Mouse (Mus musculus): Measurements from ENCODE around the gene Ptprg. TPM values are rescaled to one million over a fixed set of nuclear protein-coding genes. Genes with fewer than 3 reads are reported as not detected.

Ptprg gene
- 5.8 and 12.7 TPM in 2 replicates for polyA plus RNA-seq (2012; rRNA removed)

DNA sequence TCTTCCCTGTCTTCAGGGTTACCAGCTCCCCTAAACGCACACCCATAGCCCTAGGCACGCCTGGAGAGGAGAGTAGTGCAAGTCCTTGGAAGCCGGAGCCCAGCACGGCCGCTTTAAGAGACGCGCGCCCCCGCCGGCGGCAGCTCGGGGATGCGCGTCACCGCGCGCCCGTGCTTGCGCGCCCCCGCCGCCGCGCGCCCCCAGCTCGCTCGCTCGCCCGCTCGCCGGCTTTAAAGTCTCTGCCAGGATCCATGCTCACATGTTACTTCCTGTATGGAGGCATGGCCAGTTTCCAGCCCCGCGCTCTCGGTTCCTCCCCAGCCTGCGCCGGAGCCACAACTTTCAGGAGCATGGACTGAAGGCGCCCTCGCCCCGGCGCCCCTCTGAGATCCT, at the start of gene Ptprg:
Ptprg (plus strand) TSS at position 260 of the 393 bp plus-strand sequence.

DNA sequence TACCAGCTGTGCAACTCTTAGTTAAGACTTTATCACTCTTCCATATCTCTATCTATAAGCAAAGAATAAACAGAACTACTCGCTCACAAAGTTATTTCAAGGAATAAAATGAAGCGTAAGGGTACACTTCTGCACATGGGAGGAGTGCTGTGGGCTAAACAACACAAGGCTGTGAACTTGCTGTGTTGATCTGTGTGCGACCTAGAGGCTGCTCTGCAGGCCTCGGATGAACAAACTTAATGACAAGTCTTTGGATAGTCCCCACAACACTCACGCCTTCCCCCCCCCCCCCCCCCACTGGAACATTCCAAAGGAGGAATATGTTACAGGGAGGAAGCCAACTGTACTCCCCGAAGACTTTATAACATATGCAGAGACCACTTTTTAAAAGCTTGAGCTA, 730.3 kb downstream of the Ptprg start, which contains the start of gene Gm49355:
Gm49355 (plus strand) TSS at position 336 of the 400 bp plus-strand sequence.

DNA sequence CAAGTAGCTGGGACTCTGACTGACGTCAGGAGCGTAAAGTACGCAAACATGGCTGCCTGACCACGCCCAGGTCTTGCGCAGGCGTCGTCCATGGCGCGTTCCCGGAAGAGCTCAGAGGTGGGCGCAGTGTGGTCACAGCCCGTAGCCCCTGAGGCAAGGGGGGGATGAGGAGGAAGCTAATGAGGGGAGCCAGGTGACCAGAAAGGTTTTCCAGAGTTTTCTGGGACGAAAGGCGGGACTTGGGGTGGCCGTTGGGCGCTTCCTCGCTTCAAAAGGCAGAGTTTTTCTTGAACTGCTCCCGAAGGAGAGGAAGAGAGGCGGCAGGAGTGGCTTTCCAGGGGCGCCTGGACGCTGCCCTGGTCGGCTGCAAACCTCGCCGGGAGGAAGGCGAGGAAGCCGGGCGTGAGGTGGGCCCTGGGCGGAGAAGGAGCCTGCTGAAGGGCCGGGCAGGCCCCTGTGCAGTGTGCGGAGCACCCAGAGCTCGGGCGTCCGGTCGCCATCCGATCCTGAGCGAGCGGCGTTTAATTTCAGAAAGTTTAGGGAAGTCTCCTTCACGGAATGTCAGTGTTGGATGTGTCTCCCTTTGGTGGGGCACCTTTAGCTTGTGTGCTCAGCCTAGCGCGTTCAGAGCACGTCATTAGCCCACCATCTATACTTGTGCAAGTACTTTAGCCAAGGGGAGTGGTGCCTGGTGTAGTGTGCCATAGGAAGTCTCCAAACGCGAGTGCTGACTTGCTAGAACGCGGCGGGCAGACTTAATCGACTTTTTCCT, 731.0 kb downstream of the Ptprg start, which contains the start of gene 3830406C13Rik:
3830406C13Rik (plus strand) TSS at position 33 of the 772 bp plus-strand sequence.

Other genes with a start within 250 kb of the Ptprg start
- 0.10 and 0.18 TPM in 2 replicates for gene Gm3839, start 196.8 kb upstream of the Ptprg start, polyA plus RNA-seq (2012; rRNA removed)